Mouse (Mus musculus): Measurements from ENCODE around the gene Cemip.

The Cemip gene

DNA sequence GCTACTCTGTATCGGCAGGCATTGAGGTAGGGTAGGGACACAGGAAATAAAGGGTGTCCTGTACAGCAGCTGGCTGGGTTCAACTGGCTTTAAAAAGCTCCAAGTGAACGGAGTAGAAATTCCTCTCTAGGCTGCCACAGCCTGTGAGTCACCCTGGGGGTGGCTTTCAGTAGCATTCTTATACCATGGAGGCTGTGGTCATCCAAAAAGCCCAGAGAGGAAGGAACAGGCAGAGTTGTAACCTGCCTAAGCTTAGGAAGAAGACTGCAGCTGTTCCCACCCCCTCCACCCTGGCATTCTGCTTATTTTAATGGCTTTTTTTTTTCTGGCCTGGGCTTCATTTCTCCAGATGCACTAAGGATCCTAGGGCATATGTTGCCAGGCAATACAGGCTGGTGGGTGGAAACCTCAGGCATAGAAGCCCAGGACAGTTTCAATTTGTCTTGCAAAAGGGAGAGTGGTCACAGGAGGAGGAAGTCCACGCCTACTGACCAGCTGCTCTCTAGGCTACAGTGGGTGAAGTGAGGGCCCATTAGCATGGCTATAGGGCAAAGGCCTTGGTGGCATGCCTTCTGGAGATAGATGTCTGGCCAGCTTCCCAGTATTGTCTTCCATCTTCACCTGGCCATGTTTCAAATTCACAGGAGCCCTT is 57.1 kb downstream of the Cemip start:
- DNase-seq (ENCODE audit: extremely low read depth, low read depth, low spot score): no peak

- DNase-seq (ENCODE audit: extremely low read depth, low read depth, low spot score): peak; percentile 58
These were observed 57.9 kb downstream of the Cemip start for GRCm38 (mm10) chr7:84028368-84028767.

GRCm38 (mm10) chr7:84026950-84027585 is 59.2 kb downstream of the Cemip start:
- no peak for DNase-seq (ENCODE audit: extremely low read depth, low read depth, low spot score)

GRCm38 (mm10) chr7:84026090-84026489 is 60.2 kb downstream of the Cemip start:
- no peak for DNase-seq (ENCODE audit: extremely low read depth, low read depth, low spot score)

GRCm38 (mm10) chr7:84023466-84023865 is 62.8 kb downstream of the Cemip start:
- DNase-seq (ENCODE audit: extremely low read depth, low read depth, low spot score): no peak

DNA sequence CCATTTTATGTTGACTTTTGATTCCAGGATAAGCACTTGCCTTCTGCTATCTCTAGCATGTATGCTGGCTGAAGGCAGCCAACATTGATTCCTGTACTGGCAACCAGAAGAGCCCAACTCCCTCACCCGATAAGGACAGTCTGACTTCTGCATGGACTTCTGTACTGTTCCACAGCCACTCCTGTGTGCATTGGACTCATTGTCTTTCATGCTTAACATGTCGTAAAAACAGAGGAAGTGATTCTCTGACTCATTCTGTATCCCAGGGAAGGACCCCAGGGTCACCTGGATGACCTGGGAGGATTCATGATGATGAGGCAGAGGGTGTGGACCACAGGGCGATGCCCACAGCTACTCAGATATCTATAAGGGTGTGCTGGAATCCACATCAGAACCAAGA is 63.8 kb downstream of the Cemip start:
- no peak for DNase-seq (ENCODE audit: extremely low read depth, low read depth, low spot score)

DNA sequence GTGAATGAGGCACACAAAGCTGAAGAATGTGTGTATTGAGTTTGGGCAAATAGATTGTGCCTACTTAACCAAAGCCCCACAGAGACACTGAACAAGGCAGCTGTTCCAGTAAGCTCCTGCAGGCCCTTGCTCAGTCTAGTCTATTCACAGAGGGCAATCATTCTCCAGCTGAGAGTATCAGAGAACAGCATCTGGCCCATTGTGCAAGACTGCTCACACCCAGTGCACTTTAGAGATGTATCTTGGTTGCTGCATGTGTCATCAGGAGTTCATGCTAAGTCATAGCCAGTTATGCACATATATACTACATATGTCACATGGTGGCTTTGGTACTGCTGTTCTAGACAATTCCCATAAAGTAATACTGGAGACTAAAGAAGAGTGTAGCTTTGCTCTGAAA is 66.9 kb downstream of the Cemip start:
- DNase-seq (ENCODE audit: extremely low read depth, low read depth, low spot score): no peak

DNA sequence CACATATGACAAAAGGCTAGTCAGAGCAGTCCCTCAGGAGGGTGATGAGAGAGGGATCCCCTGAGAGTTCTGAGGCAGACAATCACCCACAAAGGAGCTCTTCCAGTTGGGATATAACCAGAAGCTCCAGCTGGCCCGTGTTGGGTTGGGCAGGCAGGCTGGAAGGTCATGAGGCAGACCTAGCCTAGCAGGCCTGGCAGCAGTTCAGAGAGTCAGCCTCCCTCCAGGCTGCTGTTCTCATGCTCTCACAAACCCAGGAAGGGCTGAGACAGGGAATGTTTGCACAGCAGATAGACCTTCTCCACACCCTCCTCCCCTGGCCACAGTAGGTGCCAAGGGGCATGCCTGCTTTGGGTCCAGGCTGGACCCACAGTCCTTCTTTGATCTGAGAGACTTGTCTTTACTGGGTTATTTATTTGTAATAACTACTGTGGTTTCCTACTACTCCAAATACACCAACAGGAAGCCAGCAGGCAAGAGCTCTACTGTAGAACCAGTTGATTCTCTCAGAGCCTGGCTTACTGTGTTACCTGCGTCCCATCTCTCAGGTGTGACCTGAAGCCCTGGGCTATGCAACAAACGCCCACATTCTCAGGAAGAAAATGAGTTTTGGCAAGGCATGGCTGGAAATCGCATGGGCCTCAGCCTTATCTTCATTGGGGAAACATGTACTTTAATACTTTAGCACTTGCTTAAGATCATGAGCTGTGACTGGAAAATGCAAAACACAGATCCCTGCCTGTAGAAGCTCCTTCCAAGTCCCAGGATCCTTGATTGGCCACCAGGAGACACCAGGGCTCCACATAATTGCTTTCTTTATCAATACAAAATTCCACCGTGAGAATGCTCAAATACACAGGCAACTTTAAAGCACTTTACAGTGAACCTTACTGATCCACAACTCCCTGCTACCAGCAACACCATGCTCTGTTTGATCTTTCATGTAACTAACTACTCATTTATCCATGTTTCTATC is 67.7 kb downstream of the Cemip start:
- DNase-seq (ENCODE audit: extremely low read depth, low read depth, low spot score): no peak

GRCm38 (mm10) chr7:84015050-84015449 is 71.3 kb downstream of the Cemip start:
- DNase-seq (ENCODE audit: extremely low read depth, low read depth, low spot score): no peak

DNA sequence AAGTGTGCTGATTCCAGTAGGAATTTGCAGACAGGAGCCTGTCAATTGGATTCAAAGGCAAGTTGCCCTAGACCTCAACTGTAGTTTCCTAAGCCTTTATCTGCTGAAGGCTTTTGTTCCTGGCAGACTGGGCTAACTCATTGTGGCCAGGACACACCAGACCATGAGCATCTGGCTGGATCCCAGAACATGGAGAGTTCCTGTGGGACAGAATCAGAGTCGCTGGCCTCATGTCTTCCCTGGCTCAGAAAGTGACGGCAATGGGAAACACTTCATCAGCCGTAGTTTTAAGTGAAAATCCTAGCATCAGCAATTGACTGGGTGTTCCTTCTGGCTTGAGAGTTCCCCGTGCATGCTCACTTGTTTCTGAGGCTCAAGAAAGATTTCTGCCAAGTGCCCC is 72.6 kb downstream of the Cemip start:
- no peak for DNase-seq (ENCODE audit: extremely low read depth, low read depth, low spot score)

DNA sequence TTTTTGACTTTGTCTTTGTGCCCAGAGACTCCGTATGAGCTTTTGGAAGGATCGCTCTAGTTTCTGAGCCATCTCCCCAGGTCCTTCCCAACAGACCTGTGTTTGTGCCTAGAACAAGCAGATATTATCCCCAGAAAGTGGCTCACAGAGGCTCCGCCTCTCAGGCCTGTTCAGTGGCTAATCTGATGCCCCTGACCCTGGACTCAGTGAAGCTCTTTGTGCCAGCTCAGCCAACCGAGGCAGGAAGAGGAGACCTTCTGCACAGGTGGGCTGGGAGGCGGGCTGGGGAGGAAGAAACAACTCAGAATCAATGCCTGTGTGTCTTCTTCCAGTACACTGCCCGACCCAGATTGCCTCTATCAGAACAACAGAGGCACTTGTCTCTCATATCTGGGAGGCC is 81.9 kb downstream of the Cemip start:
- DNase-seq (ENCODE audit: extremely low read depth, low read depth, low spot score): no peak

DNA sequence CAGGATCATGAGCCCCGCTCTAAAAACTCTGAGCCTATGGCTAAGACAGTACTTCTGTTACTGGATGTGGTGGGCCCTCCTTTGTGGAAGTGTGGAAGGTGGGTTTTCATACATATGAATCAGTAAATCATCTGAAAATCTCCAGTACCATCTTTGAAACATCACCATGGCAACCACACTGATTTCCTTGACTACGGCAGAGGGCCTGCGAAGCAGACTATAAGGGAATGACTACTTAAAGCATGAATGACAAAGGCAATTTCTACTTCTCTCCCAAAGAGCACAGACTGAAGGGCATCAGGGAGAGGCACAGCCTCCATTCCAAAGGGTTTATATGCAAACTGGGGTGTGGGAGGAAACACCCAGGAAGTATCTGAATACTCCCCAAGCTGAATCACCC is 84.8 kb downstream of the Cemip start:
- DNase-seq (ENCODE audit: extremely low read depth, low read depth, low spot score): no peak

DNA sequence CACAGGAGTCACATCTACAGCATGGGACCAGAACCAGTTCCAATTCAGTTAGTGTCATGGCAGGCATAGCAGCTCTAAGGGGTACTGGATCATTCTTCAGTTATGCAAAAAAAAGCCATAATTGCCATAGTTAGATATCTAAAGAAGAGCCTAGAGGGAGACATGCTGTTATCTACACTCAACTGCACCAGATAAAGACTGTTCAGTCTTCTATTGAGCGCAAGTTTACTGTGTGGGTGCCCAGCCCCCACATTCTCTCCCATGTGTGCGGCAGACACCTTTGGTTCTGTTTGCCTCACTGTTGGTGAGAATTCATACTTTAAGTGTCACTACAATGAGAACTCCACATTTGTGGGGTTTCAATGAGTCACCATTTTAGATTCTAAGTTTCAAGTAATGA is 85.6 kb downstream of the Cemip start:
- DNase-seq (ENCODE audit: extremely low read depth, low read depth, low spot score): no peak

- DNase-seq (ENCODE audit: extremely low read depth, low read depth, low spot score): no peak
These were observed 86.7 kb downstream of the Cemip start for GRCm38 (mm10) chr7:83999647-84000046.

DNA sequence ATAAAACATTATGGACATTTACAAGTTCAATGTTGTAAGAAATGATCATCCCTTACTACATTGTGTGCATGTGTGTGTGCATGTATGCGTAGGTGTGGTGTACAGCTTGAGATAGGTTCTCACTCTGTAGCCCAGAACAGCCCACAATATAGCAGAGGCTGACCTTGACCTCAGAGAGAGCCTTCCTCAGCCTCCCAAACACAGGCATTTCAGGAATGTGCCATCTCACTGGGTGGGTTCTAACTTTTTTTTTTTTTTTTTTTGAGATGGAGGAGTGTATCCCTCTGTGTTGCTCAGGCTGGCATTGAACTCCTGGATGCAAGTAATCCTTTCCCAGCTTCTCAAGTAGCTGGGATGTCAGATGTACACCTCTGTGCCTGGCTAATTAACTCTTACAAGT is 92.0 kb downstream of the Cemip start:
- no peak for DNase-seq (ENCODE audit: extremely low read depth, low read depth, low spot score)

DNA sequence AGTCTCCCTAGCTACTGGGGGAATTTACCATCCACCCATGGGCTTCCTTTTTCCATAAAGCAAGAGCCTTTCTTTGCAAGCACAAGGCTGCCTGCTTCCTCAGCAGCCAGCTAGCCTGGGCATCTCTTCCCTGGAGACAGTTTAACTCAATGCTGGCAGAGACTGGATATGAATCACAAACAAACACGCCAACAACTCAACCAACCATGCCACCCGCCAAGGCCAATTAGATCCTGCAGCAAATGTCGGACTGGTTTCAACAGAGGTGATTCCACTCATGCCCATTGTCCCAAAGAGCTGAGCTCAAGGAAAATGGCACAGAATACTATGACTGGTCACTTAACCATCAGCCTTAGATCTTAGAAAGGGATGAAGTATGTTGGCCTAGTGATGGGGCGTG is 97.0 kb downstream of the Cemip start:
- no peak for DNase-seq (ENCODE audit: extremely low read depth, low read depth, low spot score)

DNA sequence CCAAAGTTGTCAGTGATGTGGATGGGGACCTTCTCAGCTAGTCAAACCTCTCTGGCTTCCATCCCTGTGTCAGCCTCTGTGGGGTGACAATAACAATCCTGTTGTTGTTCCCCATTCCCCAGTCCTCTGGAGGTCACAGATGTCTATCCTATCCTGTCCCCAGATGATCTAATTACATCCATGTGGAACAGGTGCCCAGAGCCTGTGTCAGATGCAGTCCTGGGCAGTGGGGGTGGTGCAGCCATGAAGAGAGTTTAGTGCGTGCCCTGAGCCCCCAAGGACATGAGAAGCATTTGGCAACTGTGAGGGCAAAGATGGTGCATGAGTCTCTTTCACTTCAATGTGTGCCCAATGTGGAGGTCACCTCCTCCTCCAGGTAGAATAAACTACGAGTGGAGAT is 100.6 kb downstream of the Cemip start:
- no peak for DNase-seq (ENCODE audit: extremely low read depth, low read depth, low spot score)

- DNase-seq (ENCODE audit: extremely low read depth, low read depth, low spot score): no peak
These were observed 103.7 kb downstream of the Cemip start for GRCm38 (mm10) chr7:83982566-83982965.

DNA sequence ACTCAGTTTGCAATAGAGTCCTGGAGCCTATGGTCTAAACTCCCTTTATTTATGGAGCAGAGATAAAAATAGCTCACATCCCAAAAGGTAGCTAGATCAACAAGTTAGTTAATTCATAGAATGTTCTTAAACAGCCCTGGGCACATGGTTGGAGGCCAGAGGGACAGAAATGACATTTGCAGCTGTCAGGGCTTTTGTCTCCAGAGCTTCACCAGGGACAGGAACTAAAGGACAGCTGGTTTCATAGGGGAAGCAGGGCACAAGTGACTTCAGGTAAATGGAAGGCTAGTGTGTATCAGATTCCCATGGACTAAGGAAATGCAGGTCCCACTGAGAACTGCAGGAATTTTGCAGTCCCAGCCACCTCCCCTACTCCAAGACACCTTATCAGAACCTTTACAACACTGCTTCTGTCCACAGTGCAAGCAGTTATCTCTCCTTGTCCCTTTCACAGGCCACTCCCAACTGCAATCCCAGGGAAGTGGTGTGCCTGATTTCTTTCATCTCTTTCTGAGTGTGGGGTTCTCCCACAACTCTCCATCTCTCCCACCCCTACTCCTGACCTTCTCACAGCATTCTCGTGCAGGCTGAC is 107.3 kb downstream of the Cemip start:
- DNase-seq (ENCODE audit: extremely low read depth, low read depth, low spot score): no peak

DNA sequence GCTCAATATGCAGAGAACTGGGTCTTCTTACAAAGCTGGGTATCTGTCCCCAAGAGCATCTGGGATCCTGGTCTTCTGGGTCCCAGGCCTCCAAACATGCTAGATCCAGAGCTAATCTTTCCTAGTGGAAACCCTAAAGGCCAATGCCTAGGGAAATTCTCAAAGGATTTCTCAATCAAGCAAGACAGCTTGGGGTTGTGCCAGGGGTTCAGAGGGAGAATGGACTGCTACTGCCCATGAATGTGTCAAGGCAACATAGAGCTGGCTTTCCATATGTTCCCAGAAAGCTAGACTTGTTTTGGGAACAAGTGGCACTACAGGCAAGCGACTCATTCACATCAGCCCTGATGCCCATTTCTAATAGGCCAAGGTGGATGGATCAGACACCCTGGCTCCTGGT is 107.9 kb downstream of the Cemip start:
- no peak for DNase-seq (ENCODE audit: extremely low read depth, low read depth, low spot score)

GRCm38 (mm10) chr7:83976413-83976958 is 109.8 kb downstream of the Cemip start:
- no peak for DNase-seq (ENCODE audit: extremely low read depth, low read depth, low spot score)
